Mouse (Mus musculus): ENCODE measurements around the gene Abcb10.
"Not testable (repeated sequence)": the region's sequence is repeated elsewhere in the genome, so short reads cannot be mapped to it uniquely, and the experiment has no call there.

Gene Abcb10

DNA sequence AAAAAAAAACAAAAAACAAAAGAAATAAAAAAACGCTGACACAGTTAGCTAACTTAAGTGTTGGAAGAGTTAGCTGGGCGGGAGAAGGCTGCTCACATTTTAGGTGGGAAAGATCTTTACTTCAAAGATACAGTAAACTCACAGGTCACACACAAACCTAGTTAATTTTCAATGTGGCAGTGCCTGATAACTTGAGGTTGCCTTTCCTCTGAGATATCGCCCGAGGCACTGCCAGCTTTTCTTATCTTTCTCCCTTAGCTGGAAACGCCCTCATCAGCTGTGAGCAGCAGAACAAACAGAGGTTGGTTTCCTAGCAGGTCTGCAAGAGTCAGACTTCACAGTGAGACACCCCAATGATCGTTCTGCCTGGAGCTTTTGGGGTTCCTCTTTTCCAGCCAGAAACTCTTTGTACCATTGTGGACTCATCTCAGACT is 5.7 kb upstream of the Abcb10 start:
- in situ Hi-C loops (cut with MboI; ENCODE audit: low pct_unique_long_range_greater_than_20kb in 1 of 2, low sequenced_read_pairs in 2 of 2, unreplicated experiment in 1 of 2): no loop called here

GRCm38 (mm10) chr8:123982291-123982793 is 580 bp downstream of the Abcb10 start:
- in situ Hi-C loops (cut with MboI; ENCODE audit: low pct_unique_long_range_greater_than_20kb in 1 of 2, low sequenced_read_pairs in 2 of 2, unreplicated experiment in 1 of 2): no loop called here

DNA sequence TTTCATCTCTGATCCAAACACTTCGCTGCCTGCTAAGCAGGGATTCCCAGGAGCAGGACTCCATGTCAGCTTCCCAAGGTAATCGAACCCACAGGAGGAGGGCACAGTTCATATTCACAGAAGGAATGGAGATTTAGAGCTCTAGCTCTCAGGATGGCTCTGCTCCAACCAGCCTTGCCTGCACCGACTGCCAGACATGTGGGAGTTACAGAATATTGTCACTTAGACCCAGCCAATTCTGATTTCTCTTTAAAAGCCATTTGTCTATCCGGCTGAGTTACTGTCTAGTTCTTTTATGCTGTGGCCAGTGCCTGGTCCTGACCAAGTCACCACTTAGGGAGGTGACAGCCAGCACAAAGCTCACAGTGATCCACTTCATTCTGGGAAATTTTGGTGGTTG is 1.2 kb downstream of the Abcb10 start:
- in situ Hi-C loops (cut with MboI; ENCODE audit: low pct_unique_long_range_greater_than_20kb in 1 of 2, low sequenced_read_pairs in 2 of 2, unreplicated experiment in 1 of 2): no loop called here

GRCm38 (mm10) chr8:123980239-123980638 is 2.7 kb downstream of the Abcb10 start:
- in situ Hi-C loops (cut with MboI; ENCODE audit: low pct_unique_long_range_greater_than_20kb in 1 of 2, low sequenced_read_pairs in 2 of 2, unreplicated experiment in 1 of 2): no loop called here

- in situ Hi-C loops (cut with MboI; ENCODE audit: low pct_unique_long_range_greater_than_20kb in 1 of 2, low sequenced_read_pairs in 2 of 2, unreplicated experiment in 1 of 2): no loop called here
These were observed 4.0 kb downstream of the Abcb10 start for GRCm38 (mm10) chr8:123978926-123979325.

DNA sequence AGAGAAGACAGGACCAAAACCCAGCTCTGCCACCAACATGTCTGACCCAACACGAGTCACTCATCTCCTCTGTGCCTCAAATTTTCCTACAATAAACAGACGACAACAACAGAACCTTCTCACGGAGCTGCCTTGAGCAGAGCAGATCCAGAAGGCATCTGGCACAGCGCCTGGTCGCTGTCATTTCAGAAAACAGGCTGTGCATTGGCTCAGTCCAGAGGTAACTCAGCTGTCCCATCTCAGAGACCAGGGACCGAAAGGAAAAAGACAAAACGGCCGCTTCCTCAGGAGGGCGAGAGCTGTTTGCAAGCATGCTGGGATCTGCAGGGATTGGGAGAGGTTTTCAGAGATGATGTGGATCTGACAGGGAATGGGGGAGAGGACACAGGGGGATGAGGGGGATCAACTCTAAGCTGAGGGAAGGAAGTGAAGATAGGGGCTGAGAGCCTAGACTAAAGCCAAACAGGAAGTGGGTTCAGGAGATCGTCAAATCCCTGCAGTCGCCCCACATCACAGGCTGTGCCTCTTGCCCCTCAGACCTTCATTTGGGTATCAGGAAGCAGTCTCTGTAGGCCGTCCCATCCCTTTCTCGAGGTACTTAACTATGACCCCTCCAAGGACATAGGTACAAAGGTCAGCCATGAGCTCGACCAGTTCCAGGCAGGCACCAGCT is 4.6 kb downstream of the Abcb10 start:
- in situ Hi-C loops (cut with MboI; ENCODE audit: low pct_unique_long_range_greater_than_20kb in 1 of 2, low sequenced_read_pairs in 2 of 2, unreplicated experiment in 1 of 2): no loop called here

DNA sequence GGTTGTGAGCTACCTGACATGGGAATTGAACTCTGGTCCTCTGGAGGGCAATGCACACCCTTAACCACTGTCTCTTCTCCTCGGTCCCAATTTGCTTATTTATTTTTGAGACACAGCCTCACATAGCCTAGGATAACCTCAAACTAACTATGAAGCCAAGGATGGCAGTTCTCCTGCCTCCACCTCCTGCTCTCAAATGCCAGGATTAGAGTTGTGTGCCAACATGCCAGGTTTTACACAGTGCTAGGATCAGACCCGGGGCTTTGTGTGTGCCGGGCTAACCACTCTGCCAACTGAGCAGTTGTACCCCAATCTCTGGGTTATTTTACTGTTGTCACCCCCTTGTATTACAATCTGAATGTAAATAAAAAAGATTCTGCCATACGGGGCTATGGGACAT is 5.4 kb downstream of the Abcb10 start:
- in situ Hi-C loops (cut with MboI; ENCODE audit: low pct_unique_long_range_greater_than_20kb in 1 of 2, low sequenced_read_pairs in 2 of 2, unreplicated experiment in 1 of 2): no loop called here

DNA sequence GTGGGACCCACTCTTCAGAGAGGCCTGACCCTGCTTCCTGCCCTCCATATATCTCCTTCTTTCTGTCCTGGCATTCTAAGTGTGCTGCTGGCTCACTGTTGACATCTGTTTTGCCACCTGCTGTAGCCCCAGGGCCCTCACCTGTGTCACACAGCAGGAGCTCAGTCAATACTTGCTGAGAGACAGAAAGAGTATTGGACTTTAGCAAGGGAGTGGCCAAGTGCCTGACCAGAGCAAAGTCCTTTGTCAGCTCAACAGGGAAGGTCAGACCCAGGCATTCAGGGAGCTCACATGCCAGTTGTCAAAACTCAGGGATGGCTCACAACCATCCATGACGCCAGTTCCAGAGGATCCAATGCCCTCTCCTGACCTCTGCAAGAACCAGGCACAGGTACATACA is 9.4 kb downstream of the Abcb10 start:
- in situ Hi-C loops (cut with MboI; ENCODE audit: low pct_unique_long_range_greater_than_20kb in 1 of 2, low sequenced_read_pairs in 2 of 2, unreplicated experiment in 1 of 2): no loop called here

DNA sequence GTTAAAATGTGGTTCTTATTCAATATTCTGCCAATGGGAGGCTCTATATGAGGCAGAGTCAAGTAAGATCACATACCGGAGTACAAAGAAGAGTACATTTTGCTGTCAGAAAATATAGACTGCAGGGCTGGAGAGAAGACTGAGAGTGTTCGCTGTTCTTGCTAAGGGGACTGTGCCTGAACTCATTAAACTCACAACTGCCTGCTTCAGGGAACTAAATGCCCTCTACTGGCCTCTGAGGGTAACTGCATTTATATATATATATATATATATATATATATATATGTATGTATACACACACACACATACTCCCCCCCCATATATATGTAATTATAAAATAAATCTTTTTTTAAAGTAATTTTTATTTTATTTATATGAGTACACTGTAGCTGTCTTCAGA is 16.0 kb downstream of the Abcb10 start:
- in situ Hi-C loops (cut with MboI; ENCODE audit: low pct_unique_long_range_greater_than_20kb in 1 of 2, low sequenced_read_pairs in 2 of 2, unreplicated experiment in 1 of 2): no loop called here

DNA sequence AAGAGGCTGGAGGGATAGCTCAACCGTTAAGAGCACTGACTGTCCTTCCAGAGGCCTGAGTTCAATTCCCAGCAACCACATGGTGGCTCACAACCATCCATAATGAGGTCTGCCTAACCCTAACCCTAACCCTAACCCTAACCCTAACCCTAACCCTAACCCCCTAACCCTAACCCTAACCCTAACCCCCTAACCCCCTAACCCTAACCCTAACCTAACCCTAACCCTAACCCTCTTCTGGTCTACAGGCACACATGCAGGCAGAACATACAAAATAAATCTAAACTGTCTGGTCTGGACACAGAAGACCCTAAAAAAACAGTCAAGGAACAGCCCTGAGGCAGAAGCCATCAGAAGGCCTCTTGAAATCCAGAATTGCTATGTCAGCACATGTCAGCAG is 21.6 kb downstream of the Abcb10 start:
- in situ Hi-C loops (cut with MboI; ENCODE audit: low pct_unique_long_range_greater_than_20kb in 1 of 2, low sequenced_read_pairs in 2 of 2, unreplicated experiment in 1 of 2): no loop called here

DNA sequence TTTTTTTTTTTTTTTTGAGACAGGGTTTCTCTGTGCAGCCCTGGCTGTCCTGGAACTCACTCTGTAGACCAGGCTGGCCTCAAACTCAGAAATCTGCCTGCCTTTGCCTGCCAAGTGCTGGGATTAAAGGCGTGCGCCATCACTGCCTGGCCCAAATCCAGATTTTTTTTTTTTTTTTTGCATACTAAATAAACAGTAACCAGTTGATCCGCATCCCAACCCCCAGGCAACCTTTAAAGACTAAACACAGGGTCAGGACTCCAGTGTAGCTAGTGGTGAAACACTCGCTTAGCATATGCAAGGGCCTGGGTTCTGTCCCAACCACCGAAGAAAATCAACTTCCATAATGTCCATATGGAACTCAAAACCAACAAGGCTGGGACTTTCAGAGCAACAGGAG is 22.4 kb downstream of the Abcb10 start:
- in situ Hi-C loops (cut with MboI; ENCODE audit: low pct_unique_long_range_greater_than_20kb in 1 of 2, low sequenced_read_pairs in 2 of 2, unreplicated experiment in 1 of 2): not testable (repeated sequence)

- in situ Hi-C loops (cut with MboI; ENCODE audit: low pct_unique_long_range_greater_than_20kb in 1 of 2, low sequenced_read_pairs in 2 of 2, unreplicated experiment in 1 of 2): no loop called here
These were observed 22.9 kb downstream of the Abcb10 start for GRCm38 (mm10) chr8:123960056-123960455.

DNA sequence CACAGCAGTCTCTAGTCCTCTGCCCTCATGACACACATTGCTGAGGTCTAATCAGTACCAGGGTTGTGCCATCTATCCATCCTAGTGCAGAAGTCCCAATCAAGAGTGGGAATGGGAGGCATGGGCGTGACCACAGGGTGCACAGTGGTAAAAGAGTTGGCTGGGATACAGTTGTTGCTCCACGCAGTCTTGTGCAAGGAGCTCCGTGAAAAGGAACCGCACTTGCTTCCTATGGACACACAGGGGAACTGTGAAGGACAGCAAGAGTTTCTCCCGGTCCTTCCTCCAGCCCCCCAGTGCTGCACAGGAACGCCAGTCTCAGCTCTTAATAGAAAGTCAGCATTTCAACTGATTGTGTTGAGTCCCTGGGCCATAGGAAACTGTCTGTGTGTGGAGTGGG is 23.4 kb downstream of the Abcb10 start:
- in situ Hi-C loops (cut with MboI; ENCODE audit: low pct_unique_long_range_greater_than_20kb in 1 of 2, low sequenced_read_pairs in 2 of 2, unreplicated experiment in 1 of 2): no loop called here

DNA sequence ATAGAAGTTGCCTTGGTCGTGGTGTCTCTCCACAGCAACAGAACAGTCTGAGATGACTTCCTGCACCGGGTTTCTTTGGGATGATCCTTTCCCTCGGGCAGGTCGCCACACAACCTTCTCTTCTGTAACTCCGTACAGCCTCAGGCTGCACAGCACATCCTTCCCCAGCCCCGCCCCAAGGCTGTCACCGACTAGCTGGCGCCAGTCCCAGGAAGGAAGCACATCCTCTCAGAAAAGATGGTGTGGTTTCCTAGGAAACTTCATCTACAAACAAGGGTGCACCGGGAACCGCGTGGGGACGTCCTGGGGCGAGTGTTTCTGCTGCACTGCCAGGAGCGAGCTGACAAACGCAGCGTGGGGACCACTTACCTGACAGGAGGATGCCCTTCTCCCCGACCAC is 24.8 kb downstream of the Abcb10 start:
- in situ Hi-C loops (cut with MboI; ENCODE audit: low pct_unique_long_range_greater_than_20kb in 1 of 2, low sequenced_read_pairs in 2 of 2, unreplicated experiment in 1 of 2): no loop called here

- in situ Hi-C loops (cut with MboI; ENCODE audit: low pct_unique_long_range_greater_than_20kb in 1 of 2, low sequenced_read_pairs in 2 of 2, unreplicated experiment in 1 of 2): no loop called here
These were observed 28.7 kb downstream of the Abcb10 start for GRCm38 (mm10) chr8:123954246-123954645.

DNA sequence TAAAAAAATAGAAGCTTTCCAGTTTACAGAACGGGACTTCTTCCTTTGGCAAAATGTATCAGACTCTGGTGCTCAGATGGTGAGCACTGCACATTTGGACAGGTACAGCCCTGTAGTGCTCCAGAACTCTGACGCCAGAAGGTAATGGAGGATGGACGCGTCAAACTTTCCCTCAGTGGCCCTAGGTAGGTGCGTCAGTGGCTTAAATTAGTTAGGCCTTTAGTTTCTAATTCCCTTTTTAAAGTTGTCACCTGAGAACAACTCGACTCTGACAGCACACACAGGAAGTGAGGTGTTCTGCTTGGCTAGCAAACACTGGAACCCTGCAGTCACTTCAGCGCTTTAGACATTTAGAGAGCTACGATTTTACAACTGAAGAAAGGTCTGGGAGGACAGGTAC is 29.2 kb downstream of the Abcb10 start:
- in situ Hi-C loops (cut with MboI; ENCODE audit: low pct_unique_long_range_greater_than_20kb in 1 of 2, low sequenced_read_pairs in 2 of 2, unreplicated experiment in 1 of 2): no loop called here

DNA sequence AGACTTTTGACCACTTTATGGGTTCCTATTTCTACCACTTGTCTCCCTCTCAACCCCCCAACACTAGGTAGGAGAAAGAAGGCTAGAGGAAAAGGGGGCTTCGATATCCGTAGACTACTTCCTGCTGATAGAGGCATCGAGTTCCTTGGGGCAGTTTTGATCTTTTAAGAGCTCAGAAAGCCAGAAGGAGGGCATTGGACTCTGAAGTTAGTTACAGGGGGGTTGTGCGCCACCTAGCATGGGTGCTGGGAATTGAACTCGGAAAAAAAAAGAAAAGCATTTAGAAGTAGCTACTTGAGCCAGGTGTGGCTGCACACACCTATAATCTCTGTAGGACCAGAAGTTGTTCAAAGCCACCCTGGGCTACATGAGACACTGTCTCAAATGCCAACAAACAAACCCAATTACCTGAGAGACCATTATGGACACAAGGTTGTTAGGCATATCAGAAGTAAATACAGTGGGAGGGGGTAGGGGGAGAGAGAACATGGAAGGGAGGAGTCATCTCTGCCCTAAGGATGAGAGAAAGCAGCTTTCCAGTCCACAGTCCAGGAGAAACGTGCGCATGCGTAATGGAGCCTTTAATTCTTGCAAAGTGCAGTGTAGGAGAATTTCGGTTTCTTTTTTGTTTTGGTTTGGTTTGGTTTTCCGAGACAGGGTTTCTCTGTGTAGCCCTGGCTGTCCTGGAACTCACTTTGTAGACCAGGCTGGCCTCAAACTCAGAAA is 32.7 kb downstream of the Abcb10 start:
- in situ Hi-C loops (cut with MboI; ENCODE audit: low pct_unique_long_range_greater_than_20kb in 1 of 2, low sequenced_read_pairs in 2 of 2, unreplicated experiment in 1 of 2): no loop called here

DNA sequence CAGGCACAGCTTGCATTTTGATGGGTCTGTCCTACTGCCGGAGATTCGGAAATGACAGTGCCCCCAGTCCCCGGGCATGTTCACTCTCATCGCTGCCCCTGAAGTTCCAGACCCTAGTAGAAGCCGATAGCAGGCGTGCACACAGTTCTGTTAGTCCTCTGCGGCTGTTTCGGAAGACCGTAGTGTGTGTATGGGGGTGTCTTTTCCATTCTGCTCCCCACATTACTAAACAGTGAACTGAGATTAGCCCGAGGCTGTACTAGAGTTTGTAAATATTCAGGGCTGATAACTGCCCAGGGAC is 33.3 kb downstream of the Abcb10 start:
- in situ Hi-C loops (cut with MboI; ENCODE audit: low pct_unique_long_range_greater_than_20kb in 1 of 2, low sequenced_read_pairs in 2 of 2, unreplicated experiment in 1 of 2): no loop called here

DNA sequence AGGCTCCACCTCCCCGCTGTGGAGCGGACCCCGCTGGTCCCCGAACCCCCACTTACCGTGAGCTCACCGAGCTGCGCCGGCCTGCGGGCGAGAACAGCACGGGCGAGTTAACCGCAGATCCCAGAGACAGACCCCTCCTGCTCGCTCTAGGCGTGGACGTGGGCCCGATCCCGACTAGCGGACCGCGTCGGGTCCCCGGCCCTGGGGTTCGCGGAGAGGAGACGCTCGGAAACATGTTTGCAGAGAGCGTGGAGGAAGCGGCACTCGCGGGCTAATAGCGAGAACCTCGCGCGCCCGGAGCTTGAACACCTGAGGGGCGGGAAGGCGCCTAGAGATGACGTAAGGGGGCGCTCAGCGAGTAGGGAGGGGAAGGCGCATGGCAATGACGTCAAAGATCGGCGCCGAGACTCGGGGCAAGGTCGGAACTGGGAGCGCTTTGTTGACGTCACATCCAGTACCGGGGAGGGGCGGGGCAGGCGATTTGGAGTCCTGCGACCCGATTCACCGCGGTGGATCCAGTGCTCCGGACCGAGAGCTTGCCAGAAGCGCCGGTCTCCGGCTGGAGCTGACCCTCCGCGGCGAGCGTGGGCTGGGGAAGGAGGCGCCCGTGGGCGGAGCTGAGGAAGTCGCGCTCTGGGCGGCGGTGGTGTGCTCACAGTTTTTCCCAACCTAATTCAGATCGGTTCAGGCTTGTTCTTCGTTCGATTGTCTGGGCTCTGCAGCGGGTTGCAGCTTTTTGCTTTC is 33.8 kb downstream of the Abcb10 start, which contains the start of gene Nup133:
Gene Nup133, minus strand, starts transcription at position 324 of the 744 bp plus-strand sequence.
- in situ Hi-C loops (cut with MboI; ENCODE audit: low pct_unique_long_range_greater_than_20kb in 1 of 2, low sequenced_read_pairs in 2 of 2, unreplicated experiment in 1 of 2): no loop called here
